Mouse (Mus musculus) liver, embryonic 14.5 days (tissue): ENCODE data around the gene Klf8.

Experiments
- CTCF ChIP-seq: IDR thresholded peaks from 2 replicates; pipeline ENCODE4 v1.5.1; 2016; ENCODE audit warnings: antibody characterized with exemption, low read depth, control low read depth
- EP300 ChIP-seq: IDR thresholded peaks from 2 replicates; pipeline ENCODE4 v1.6.1; 2016; ENCODE audit warnings: antibody characterized with exemption, low read depth

DNA sequence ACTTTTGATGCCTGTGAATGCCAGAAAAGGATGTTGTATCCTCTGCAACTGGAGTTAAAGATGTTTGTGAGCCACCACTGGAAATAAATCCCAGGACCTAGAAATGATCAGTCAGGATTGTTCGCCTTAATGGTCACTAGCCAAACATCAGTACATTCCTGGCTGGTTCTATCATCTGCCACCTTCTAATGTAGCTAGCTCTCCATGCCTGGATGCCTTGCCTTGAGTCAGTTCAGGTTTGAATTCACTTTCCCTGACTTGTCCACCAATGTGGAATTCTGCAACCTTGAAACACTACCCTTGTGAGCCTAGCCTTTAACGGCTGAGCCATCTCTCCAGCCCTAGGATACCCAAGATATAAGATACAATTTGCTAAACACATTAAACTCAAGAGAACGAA, 202.8 kb downstream of the Klf8 start:
- TF ChIP-seq CTCF (no peak), EP300 (no peak)
